7 mouse cellular contexts compared by ENCODE assay signal in genomic region chr7:13053961-13054286, GRCm38 (mm10). TPM values are rescaled to one million over a fixed set of nuclear protein-coding genes. Genes with fewer than 3 reads are reported as not detected.
A peak's percentile ranks its signal among the peaks of the same experiment; 100 is the strongest.
DNase-seq lines count a peak whose midpoint lies in the region; ATAC-seq lines count a peak whose summit lies in the region.

No protein-coding gene starts in this region.

- H3K27ac ChIP-seq in lung, embryonic 16.5 days (ENCODE audit: low read length), result peak overlapping the region; percentile 42
- H3K27ac ChIP-seq in forebrain, embryonic 12.5 days, result peak overlapping the region; percentile 96
- H3K27ac ChIP-seq in limb, embryonic 15.5 days, result 0 out of 2 replicates have a peak overlapping the region, but pooled peaks have one; percentile 61
- H3K27ac ChIP-seq in stomach, embryonic 14.5 days (ENCODE audit: low read length), result no peak overlapping the region

- peak overlapping the region; percentile 73 for H3K4me2 ChIP-seq in lung, embryonic 16.5 days (ENCODE audit: low read depth, low read length)
- H3K4me2 ChIP-seq in forebrain, embryonic 12.5 days, result peak overlapping the region; percentile 59
- peak overlapping the region; percentile 78 for H3K4me2 ChIP-seq in limb, embryonic 15.5 days
- peak overlapping the region; percentile 57 for H3K4me2 ChIP-seq in stomach, embryonic 14.5 days (replicated peaks; ENCODE audit: low read depth, low read length)

- under 1% methylated on average over 15 of the region's 15 CpGs for WGBS in lung, embryonic 16.5 days
- WGBS in forebrain, embryonic 12.5 days, result 2% methylated on average over 15 of the region's 15 CpGs
- 2% methylated on average over 15 of the region's 15 CpGs for WGBS in limb, embryonic 15.5 days
- WGBS in stomach, embryonic 14.5 days, result 1% methylated on average over 15 of the region's 15 CpGs

- H3K9ac ChIP-seq in lung, embryonic 16.5 days (ENCODE audit: low read length), result peak overlapping the region; percentile 70
- peak overlapping the region; percentile 64 for H3K9ac ChIP-seq in forebrain, embryonic 12.5 days
- peak overlapping the region; percentile 55 for H3K9ac ChIP-seq in limb, embryonic 15.5 days
- peak overlapping the region; percentile 42; the same call in 1 of the 2 replicates for H3K9ac ChIP-seq in stomach, embryonic 14.5 days (replicated peaks; ENCODE audit: low read depth, low read length)

- 0 out of 2 replicates have a peak, but pooled peaks cover 5% of the 10 kb centered on the region for H3K4me1 ChIP-seq in lung, embryonic 16.5 days (replicated peaks; ENCODE audit: control insufficient read depth, insufficient read depth, low read length)
- H3K4me1 ChIP-seq in forebrain, embryonic 12.5 days, result peaks cover 6% of the 10 kb centered on the region; the same call in 1 of the 2 replicates
- peaks cover 5% of the 10 kb centered on the region; the same call in 1 of the 2 replicates for H3K4me1 ChIP-seq in limb, embryonic 15.5 days
- H3K4me1 ChIP-seq in stomach, embryonic 14.5 days (ENCODE audit: control insufficient read depth, insufficient read depth, low read length), result no peaks in the 10 kb centered on the region

- H3K4me3 ChIP-seq in lung, embryonic 16.5 days (ENCODE audit: low read length), result peak overlapping the region; percentile 58
- peak overlapping the region; percentile 55 for H3K4me3 ChIP-seq in forebrain, embryonic 12.5 days (replicated peaks)
- H3K4me3 ChIP-seq in limb, embryonic 15.5 days, result peak overlapping the region; percentile 62
- peak overlapping the region; percentile 67 for H3K4me3 ChIP-seq in stomach, embryonic 14.5 days (ENCODE audit: low read depth, low read length)

- ATAC-seq in lung, embryonic 16.5 days (ENCODE audit: low read depth), result no peak
- no peak for ATAC-seq in forebrain, embryonic 12.5 days (ENCODE audit: low FRiP score)
- ATAC-seq in limb, embryonic 15.5 days (ENCODE audit: insufficient number of reproducible peaks, low FRiP score, low TSS enrichment, low read depth), result no peak
- no peak for ATAC-seq in stomach, embryonic 14.5 days (ENCODE audit: insufficient number of reproducible peaks, insufficient read depth, low FRiP score, low read depth)

- DNase-seq in lung, postnatal 10 days, result no peak
- DNase-seq in urinary bladder, adult 18-20 months (ENCODE audit: low spot score in 2 of 2), result no peak
- no peak for DNase-seq in cerebellum, postnatal 10 days

- H3K9me3 ChIP-seq in lung, embryonic 16.5 days (ENCODE audit: control insufficient read depth, low read length), result no peaks in the 10 kb centered on the region
- H3K9me3 ChIP-seq in forebrain, embryonic 12.5 days, result no peaks in the 10 kb centered on the region
- H3K9me3 ChIP-seq in limb, embryonic 15.5 days, result no peaks in the 10 kb centered on the region
- no peaks in the 10 kb centered on the region for H3K9me3 ChIP-seq in stomach, embryonic 14.5 days (ENCODE audit: control insufficient read depth, low read depth, low read length)

- no peaks in the 10 kb centered on the region for H3K27me3 ChIP-seq in lung, embryonic 16.5 days (ENCODE audit: control insufficient read depth, insufficient read depth, low read depth, low read length)
- no peaks in the 10 kb centered on the region for H3K27me3 ChIP-seq in forebrain, embryonic 12.5 days
- no peaks in the 10 kb centered on the region for H3K27me3 ChIP-seq in limb, embryonic 15.5 days
- no peaks in the 10 kb centered on the region for H3K27me3 ChIP-seq in stomach, embryonic 14.5 days (ENCODE audit: control insufficient read depth, insufficient read depth, low read length)

- H3K36me3 ChIP-seq in lung, embryonic 16.5 days (ENCODE audit: control insufficient read depth, insufficient read depth, low read length), result no peaks in the 10 kb centered on the region
- H3K36me3 ChIP-seq in forebrain, embryonic 12.5 days (replicated peaks), result no peaks in the 10 kb centered on the region
- H3K36me3 ChIP-seq in limb, embryonic 15.5 days, result no peaks in the 10 kb centered on the region
- no peaks in the 10 kb centered on the region for H3K36me3 ChIP-seq in stomach, embryonic 14.5 days (ENCODE audit: control insufficient read depth, insufficient read depth, low read length)

RNA-seq across cellular contexts. Expression of gene Mzf1, which starts 0.6 kb away (rescaled TPM):
- 4.2 and 5.1 TPM in 2 replicates for polyA plus RNA-seq in lung, embryonic 16.5 days (2015; fragmentation: Nextera tagmentation; extraction: Ambion mirVana)
- 5.3 and 5.4 TPM in 2 replicates for polyA plus RNA-seq in forebrain, embryonic 12.5 days (2016; fragmentation: Nextera tagmentation; extraction: Ambion mirVana)
- 2.5 and 3.7 TPM in 2 replicates for polyA plus RNA-seq in limb, embryonic 15.5 days (2015; fragmentation: Nextera tagmentation; extraction: Ambion mirVana)
- polyA plus RNA-seq in stomach, embryonic 14.5 days (2014; fragmentation: Nextera tagmentation; extraction: Ambion mirVana), result 3.1 and 3.4 TPM in 2 replicates

RNA-seq across cellular contexts. Expression of gene Ube2m, which starts 15.8 kb away (rescaled TPM):
- polyA plus RNA-seq in lung, embryonic 16.5 days (2015; fragmentation: Nextera tagmentation; extraction: Ambion mirVana), result 25.8 and 31.6 TPM in 2 replicates
- 107 and 154 TPM in 2 replicates for polyA plus RNA-seq in forebrain, embryonic 12.5 days (2016; fragmentation: Nextera tagmentation; extraction: Ambion mirVana)
- 102 and 104 TPM in 2 replicates for polyA plus RNA-seq in limb, embryonic 15.5 days (2015; fragmentation: Nextera tagmentation; extraction: Ambion mirVana)
- polyA plus RNA-seq in stomach, embryonic 14.5 days (2014; fragmentation: Nextera tagmentation; extraction: Ambion mirVana), result 56.6 and 59.6 TPM in 2 replicates

RNA-seq across cellular contexts. Expression of gene Chmp2a, which starts 19.3 kb away (rescaled TPM):
- polyA plus RNA-seq in lung, embryonic 16.5 days (2015; fragmentation: Nextera tagmentation; extraction: Ambion mirVana), result 157 and 173 TPM in 2 replicates
- polyA plus RNA-seq in forebrain, embryonic 12.5 days (2016; fragmentation: Nextera tagmentation; extraction: Ambion mirVana), result 127 and 132 TPM in 2 replicates
- 179 and 185 TPM in 2 replicates for polyA plus RNA-seq in limb, embryonic 15.5 days (2015; fragmentation: Nextera tagmentation; extraction: Ambion mirVana)
- polyA plus RNA-seq in stomach, embryonic 14.5 days (2014; fragmentation: Nextera tagmentation; extraction: Ambion mirVana), result 150 and 157 TPM in 2 replicates

RNA-seq across cellular contexts. Expression of gene Vmn1r85, which starts 41.0 kb away (rescaled TPM):
- not detected in 2 replicates for polyA plus RNA-seq in lung, embryonic 16.5 days (2015; fragmentation: Nextera tagmentation; extraction: Ambion mirVana)
- not detected in 2 replicates for polyA plus RNA-seq in forebrain, embryonic 12.5 days (2016; fragmentation: Nextera tagmentation; extraction: Ambion mirVana)
- polyA plus RNA-seq in limb, embryonic 15.5 days (2015; fragmentation: Nextera tagmentation; extraction: Ambion mirVana), result 0.04 TPM in 1 of 2 replicates, not detected in the other
- polyA plus RNA-seq in stomach, embryonic 14.5 days (2014; fragmentation: Nextera tagmentation; extraction: Ambion mirVana), result not detected in 2 replicates

RNA-seq across cellular contexts. Expression of gene Zbtb45, which starts 44.1 kb away (rescaled TPM):
- 28.1 and 28.2 TPM in 2 replicates for polyA plus RNA-seq in lung, embryonic 16.5 days (2015; fragmentation: Nextera tagmentation; extraction: Ambion mirVana)
- polyA plus RNA-seq in forebrain, embryonic 12.5 days (2016; fragmentation: Nextera tagmentation; extraction: Ambion mirVana), result 34.9 and 35.9 TPM in 2 replicates
- 23.7 and 25.2 TPM in 2 replicates for polyA plus RNA-seq in limb, embryonic 15.5 days (2015; fragmentation: Nextera tagmentation; extraction: Ambion mirVana)
- polyA plus RNA-seq in stomach, embryonic 14.5 days (2014; fragmentation: Nextera tagmentation; extraction: Ambion mirVana), result 21.3 and 21.8 TPM in 2 replicates
